Mouse (Mus musculus) yolk sac, embryonic 10.5 days (tissue): ENCODE measurements around the gene Six6.

Experiments used
- DNase-seq: peaks from one replicate; pipeline ENCODE4 v3.0.0-alpha.2; 2017; ENCODE audit warnings: low spot score

Six6 gene

DNA sequence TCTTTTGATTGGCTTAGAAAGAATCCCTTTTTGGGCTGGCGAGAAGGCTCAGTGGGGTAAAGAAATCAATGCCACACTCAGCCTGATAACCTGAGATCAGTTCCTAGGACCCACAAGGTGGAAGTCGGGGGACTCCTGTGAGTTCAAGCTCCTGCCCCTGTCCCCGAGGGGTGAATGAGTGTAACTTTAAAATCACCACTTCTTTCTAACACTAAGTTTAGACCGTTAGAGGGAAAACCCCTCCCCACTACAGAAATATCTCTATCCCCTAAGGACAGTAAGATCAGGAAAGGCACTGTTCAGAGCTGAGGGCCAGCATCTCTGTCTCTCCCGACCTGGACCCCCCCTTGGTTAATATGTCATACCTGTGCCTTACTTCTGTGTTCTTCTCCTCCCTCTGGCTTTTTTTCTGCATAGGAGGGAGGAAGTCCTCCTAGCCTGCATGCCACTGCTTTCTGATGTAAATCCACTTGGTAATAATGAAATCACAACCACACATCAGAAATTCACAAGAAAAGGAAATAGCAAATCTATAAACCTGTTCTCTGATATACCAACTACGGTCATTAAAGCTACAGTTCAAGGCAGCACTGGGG, 18.2 kb downstream of the Six6 start:
- DNase-seq = no peak

DNA sequence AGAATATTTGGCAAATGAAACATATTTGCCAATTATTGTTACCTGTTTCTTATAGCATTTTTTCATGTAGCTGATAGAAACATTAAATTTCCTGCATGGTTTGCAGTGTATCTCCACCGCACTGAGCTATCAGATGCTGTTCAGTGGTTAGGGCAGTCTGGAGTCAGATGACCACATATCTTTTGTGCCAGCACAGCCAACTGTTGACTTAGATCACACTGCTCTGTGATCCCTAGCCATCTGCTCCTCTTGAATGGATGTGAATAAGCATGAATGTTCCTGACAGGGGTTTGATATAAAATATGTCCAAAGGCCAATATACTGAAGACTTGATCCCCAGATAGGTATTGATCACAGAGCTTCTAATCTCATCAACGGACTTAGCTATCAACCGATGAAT, 18.8 kb downstream of the Six6 start:
- DNase-seq = no peak

DNA sequence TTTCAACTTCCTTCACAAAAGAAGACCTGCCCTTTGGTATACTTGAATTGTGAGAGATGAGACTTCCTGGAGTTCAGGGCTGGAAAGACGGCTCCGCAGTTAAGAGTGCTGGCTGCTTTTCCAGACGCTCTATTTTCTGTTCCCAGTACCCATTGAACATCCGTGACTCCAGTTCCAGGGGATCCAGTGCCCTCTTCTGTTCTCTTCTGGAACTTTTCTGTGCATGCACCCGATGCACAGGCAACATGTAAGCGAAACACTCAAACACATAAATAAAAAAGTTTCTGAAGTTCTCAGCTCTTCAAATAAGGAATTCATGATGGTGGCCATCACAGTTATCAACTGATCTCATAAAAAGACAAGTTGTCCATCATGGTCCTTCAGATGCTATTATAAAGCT, 23.1 kb downstream of the Six6 start:
- DNase-seq = no peak

DNA sequence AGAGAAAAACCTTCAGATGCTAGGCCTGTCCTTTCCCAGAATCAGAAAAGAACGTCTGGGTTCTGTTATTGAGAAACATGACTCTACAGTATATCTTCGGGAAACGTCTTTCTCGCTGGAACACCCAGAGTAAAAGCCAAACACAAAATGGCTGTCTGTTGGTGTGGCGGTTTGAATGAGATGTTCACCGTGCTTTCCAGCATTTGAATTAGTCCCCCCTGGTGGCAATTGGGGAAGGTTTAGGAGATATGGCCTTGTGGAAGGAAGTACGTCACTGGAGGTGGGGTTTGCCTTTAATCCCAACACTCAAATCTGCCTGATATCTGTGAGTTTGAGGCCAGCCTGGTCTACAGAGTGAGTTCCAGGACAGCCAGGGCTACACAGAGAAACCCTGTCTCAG, 27.8 kb downstream of the Six6 start:
- DNase-seq = no peak

DNA sequence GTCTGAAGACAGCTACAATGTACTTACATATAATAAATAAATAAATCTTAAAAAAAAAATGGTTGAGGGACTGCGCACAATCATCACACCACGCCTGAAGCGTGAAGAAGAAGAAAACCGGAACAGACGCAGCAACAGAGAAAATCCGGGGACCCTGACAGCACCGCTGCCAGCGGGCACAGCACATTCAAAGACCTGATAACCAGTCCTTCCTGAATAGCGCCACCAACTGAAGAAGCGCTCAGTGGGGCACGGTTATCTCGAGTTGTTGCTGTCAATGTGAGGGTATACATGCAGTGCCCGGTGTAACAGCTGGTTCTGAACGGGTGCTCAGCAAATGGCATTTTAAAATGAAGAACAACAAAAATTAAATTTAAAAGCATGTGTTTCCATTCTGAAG, 30.9 kb downstream of the Six6 start:
- DNase-seq = no peak

DNA sequence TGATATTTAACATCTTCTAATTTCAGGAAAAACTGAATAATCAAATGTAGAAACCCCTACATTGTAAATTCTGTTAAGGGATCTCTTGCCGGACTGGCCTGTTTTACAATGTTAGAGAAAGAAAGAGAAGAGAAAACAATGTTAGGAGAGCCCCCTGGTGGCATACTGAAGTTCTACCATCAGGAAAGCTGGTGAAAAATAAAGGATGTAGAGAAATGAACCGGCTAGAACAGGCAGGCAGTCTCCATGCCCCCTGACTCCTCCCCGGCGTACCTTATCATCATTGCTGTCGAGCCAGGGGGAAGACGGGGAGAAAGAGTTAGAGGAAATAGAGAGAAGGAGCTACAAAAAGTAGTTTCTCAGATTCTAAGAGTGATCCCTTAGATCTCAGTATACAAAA, 33.5 kb downstream of the Six6 start:
- peak; percentile 5 for DNase-seq

DNA sequence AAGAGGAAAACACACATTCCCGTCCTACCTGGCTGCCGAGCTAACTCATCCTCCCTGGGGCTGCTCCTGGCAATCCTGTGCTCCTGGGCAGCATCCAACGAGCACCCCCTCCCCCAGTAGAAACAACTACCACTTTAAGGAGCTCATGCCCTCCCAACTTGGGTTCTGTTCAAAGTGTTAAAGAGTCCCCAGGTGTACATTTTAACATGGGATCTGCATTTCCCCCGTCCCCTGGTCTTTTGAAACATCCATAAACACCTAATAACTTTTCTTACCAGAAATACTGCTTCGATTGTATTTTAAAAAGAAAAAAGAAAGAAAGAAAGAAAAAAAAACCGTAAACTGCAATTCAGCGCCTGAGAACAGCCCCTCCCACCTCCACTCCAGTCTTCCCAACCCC, 36.5 kb downstream of the Six6 start:
- DNase-seq = no peak

DNA sequence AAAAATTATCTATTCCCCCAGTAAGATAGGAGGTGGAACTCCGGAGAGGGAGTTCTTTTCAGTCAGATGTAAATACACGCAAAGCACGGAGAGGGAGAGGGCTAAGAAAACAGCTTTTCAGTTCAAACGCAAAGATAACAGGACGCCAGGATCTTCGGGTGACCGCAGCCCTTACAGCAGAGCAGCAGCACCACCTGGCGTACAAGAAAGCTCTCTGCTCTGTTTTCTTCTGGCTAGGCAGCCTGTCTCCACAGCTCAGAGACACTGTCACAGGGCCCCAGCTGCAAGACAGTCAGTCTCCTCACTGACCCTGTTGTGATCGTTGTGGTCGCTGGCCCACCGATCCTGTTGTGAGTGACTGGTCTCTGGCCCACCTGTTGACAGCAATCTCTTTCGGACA, 37.0 kb downstream of the Six6 start:
- DNase-seq = peak; percentile 58

DNA sequence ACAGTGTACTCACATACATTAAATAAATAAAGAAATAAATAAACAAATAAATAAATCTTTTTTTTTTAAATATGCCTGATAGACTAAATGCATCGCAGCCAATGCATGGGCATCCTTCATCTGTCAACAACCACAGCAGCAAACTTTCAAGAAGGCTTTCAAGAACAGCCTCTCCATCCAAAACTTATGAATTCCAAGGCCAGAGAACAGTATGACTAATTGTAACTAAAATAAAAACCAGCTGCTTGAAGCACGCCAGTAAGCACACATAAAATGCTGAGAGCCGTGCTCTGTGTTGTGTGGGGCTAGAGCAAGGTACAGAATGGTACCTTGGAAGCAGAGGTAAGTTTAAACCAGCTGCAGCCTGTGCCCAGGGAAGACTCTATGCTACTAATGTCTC, 38.2 kb downstream of the Six6 start:
- no peak for DNase-seq

DNA sequence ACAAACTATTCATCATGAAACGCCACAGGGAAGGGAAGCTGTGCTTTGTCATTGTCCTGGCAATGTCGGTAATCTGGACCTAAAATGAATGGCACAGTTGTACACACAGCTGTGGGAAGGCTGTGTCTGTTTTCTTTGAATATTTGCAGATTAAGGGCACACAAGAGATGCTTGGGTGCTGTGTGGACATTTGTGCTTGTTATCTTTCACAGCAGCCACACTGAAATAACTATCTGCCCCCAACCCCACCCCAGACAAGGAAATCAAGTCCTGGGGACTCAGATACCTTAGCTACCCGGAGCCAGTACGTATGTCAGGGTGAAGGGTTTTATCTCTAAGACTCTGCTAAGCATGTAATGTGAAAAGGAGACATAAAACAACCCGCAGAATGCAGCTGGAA, 39.5 kb downstream of the Six6 start:
- no peak for DNase-seq

DNA sequence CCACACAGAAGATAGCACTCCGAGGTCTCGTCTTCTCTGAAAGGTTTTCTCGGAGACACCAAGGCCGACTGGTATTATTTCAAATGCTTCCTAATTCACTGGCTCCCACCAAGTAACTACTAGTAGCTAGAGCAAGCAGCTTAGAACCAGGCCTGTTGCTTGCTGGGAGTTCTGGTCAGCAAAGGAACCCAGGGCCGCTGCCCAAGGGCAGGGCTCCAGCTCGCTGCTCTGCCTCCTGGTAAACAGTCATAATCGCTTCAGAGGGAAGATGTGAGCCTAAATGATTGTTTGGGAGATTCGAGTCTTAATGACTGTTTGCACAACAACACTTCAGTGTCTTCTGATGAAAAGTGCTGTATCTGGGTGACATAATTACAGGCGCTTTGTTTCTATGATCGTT, 42.9 kb downstream of the Six6 start:
- no peak for DNase-seq

DNA sequence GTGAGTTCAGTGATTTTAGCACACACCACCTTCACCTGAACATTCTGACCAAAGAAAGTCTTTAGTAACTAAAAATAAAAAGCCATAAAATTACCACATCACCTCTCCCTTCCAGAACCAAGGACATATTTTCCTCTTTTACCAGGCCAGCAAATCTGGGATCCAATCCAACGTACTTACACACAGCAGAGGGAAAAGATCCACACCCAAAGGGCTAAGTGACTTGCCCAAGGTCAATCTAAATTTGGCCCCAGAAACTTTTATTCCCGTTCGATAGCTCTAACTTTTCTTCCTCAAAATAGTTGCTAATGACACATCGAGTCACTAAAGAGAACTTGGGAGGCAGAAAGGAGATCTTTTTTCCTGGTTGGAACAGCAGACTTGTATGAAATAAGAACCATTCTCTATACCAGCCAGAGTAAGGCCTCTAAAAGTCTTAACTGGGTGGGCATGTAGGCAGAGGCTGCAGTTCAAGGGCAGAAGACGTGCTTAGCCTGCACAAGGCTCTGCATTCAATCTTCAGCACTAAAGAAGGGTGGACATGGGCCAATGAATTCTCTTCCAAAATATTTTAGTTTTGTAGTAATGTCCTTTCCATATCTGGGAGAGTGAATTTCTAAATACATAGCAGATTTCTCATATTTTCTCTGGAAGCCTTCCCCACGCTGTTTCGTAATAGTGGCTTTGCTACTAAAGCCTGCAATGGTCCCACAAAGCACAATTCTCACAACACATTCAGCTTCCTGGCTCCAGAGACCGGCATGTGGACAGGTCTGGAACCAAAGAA, 43.6 kb downstream of the Six6 start:
- no peak for DNase-seq
